Mouse (Mus musculus): ENCODE data around the gene B4galt5. TPM values are rescaled to one million over a fixed set of nuclear protein-coding genes. Genes with fewer than 3 reads are reported as not detected.
"Not testable (repeated sequence)": the region's sequence is repeated elsewhere in the genome, so short reads cannot be mapped to it uniquely, and the experiment has no call there.

The B4galt5 gene
- 100 to 1,000 TPM in 2 of 4 experiments, 10 to 100 TPM in 2; 85.7 to 181 (median 114) TPM for total RNA-seq (2022)

- DNase-seq: no peak
These were observed at the start of gene B4galt5 for GRCm38 (mm10) chr2:167348376-167349282. TSS of gene B4galt5 (minus strand) at chr2:167349183.

GRCm38 (mm10) chr2:167396420-167396819, 47.4 kb upstream of the B4galt5 start:
- DNase-seq: not testable (repeated sequence)

GRCm38 (mm10) chr2:167394426-167394825, 45.4 kb upstream of the B4galt5 start:
- DNase-seq: no peak

GRCm38 (mm10) chr2:167386998-167387397, 38.0 kb upstream of the B4galt5 start:
- DNase-seq: no peak

GRCm38 (mm10) chr2:167386456-167386855, 37.5 kb upstream of the B4galt5 start:
- DNase-seq: no peak

- peak; percentile 97 for DNase-seq
These were observed 34.7 kb upstream of the B4galt5 start for GRCm38 (mm10) chr2:167383666-167384083.

GRCm38 (mm10) chr2:167382389-167382788, 33.4 kb upstream of the B4galt5 start:
- DNase-seq: no peak

- DNase-seq: no peak
These were observed 32.6 kb upstream of the B4galt5 start for GRCm38 (mm10) chr2:167381596-167381995.

GRCm38 (mm10) chr2:167380615-167381285, 31.8 kb upstream of the B4galt5 start:
- no peak for DNase-seq

- DNase-seq: no peak
These were observed 30.0 kb upstream of the B4galt5 start for GRCm38 (mm10) chr2:167378972-167379371.

- DNase-seq: no peak
These were observed 28.7 kb upstream of the B4galt5 start for GRCm38 (mm10) chr2:167377697-167378096.

- no peak for DNase-seq
These were observed 27.2 kb upstream of the B4galt5 start for GRCm38 (mm10) chr2:167376160-167376564.

GRCm38 (mm10) chr2:167375688-167376087, 26.7 kb upstream of the B4galt5 start:
- no peak for DNase-seq

- no peak for DNase-seq
These were observed 26.2 kb upstream of the B4galt5 start for GRCm38 (mm10) chr2:167375135-167375534.

GRCm38 (mm10) chr2:167374191-167374805, 25.3 kb upstream of the B4galt5 start:
- DNase-seq: no peak

- no peak for DNase-seq
These were observed 24.3 kb upstream of the B4galt5 start for GRCm38 (mm10) chr2:167373266-167373665.

GRCm38 (mm10) chr2:167371506-167371905, 22.5 kb upstream of the B4galt5 start:
- no peak for DNase-seq

GRCm38 (mm10) chr2:167368328-167368727, 19.3 kb upstream of the B4galt5 start:
- DNase-seq: no peak

GRCm38 (mm10) chr2:167367777-167368281, 18.8 kb upstream of the B4galt5 start:
- DNase-seq: no peak

- DNase-seq: no peak
These were observed 18.3 kb upstream of the B4galt5 start for GRCm38 (mm10) chr2:167367325-167367724.

GRCm38 (mm10) chr2:167365063-167365462, 16.1 kb upstream of the B4galt5 start:
- DNase-seq: no peak

GRCm38 (mm10) chr2:167363272-167364045, 14.5 kb upstream of the B4galt5 start:
- no peak for DNase-seq
